In the genomic region with DNA sequence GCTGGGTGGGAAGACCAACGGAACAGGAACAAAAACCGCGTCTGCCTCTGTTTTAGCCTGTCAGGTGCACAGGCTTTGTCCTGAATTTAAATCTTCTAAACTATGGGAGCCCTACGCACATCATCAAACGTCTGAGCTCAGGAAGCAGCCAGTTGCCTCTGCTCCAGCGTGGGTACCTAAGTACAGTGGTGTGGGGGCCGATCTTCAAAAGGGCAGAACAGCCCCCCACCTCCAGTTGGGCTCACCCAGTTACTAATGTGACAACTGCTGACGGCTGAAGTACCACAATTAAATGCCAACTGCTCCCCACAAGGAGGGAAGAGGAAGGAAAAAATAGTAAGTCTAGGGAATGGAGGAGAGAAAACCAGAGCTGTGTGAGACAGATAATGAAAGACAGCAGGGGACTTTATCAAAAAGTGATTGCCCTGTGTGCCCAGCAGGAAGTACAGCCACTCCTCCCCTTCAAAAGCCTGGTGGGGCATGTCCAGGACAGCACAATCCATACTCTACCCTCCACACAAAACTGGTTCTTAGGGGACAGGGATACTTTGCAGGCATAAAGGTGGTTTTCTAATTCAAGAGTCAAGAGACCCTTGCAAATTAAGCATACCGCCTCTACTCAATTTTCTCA, we compare ENCODE assay signal across 10 mouse cellular contexts. TPM values are rescaled to one million over a fixed set of nuclear protein-coding genes. Genes with fewer than 3 reads are reported as not detected.
DNase-seq lines count a peak whose midpoint lies in the region; ATAC-seq and TF ChIP-seq lines count a peak whose summit lies in the region.
"Had no signal": no experiment of that assay in that cellular context is flagged by ENCODE, and none has a peak within 500 bp of the region (broad histone marks: within the 10 kb centered on the region; RNA-seq: fewer than 3 reads in every experiment).

No protein-coding gene starts in this region.

- 46% methylated on average over 9 of the region's 9 CpGs for WGBS in heart, postnatal 0 days
- WGBS in forebrain, embryonic 15.5 days: 53% methylated on average over 9 of the region's 9 CpGs
- 57% methylated on average over 9 of the region's 9 CpGs for WGBS in liver, postnatal 0 days (ENCODE audit: insufficient replicate concordance)
- 79% methylated on average over 9 of the region's 9 CpGs for WGBS in kidney, embryonic 14.5 days

- TF ChIP-seq POLR2A in MEL (IDR thresholded peaks at IDR 0.05; ENCODE audit: control insufficient read depth in 1 of 2, insufficient read depth in 1 of 2, low read depth in 1 of 2, low read length in 2 of 2, poor library complexity in 1 of 2): no peak

- H3K79me2 ChIP-seq in MEL (ENCODE audit: control insufficient read depth, insufficient read depth, low read length, poor library complexity): peaks cover 91% of the 10 kb centered on the region

- TF ChIP-seq CTCF in heart, postnatal 0 days (IDR thresholded peaks at IDR 0.05; ENCODE audit: low read depth): no peak
- no peak for TF ChIP-seq CTCF in MEL (IDR thresholded peaks at IDR 0.05 in 2 of 3, conservative IDR thresholded peaks at IDR 0.05 in 1 of 3; ENCODE audit: control insufficient read depth in 1 of 3, insufficient read depth in 1 of 3, low read depth in 2 of 3, low read length in 3 of 3, poor library complexity in 1 of 3, severe bottlenecking in 1 of 3)
- no peak for TF ChIP-seq CTCF in liver, postnatal 0 days (IDR thresholded peaks at IDR 0.05; ENCODE audit: low read depth)

- no peak for TF ChIP-seq RAD21 in MEL (IDR thresholded peaks at IDR 0.05; ENCODE audit: low read depth, low read length)

- H3K4me2 ChIP-seq in heart, postnatal 0 days (ENCODE audit: low read depth, low read length): peak overlapping the region; percentile 25
- 0 out of 2 replicates have a peak overlapping the region, but pooled peaks have one; percentile 2 for H3K4me2 ChIP-seq in forebrain, embryonic 15.5 days (replicated peaks)
- 0 out of 2 replicates have a peak overlapping the region, but pooled peaks have one; percentile 13 for H3K4me2 ChIP-seq in liver, postnatal 0 days (ENCODE audit: low read depth, low read length)
- H3K4me2 ChIP-seq in kidney, embryonic 14.5 days (replicated peaks; ENCODE audit: low read depth, low read length): no peak overlapping the region

- no peaks in the 10 kb centered on the region for H3K9me3 ChIP-seq in heart, postnatal 0 days (replicated peaks; ENCODE audit: control insufficient read depth, low read length)
- H3K9me3 ChIP-seq in MEL (replicated peaks; ENCODE audit: insufficient read depth, low read length): no peaks in the 10 kb centered on the region
- no peaks in the 10 kb centered on the region for H3K9me3 ChIP-seq in forebrain, embryonic 15.5 days
- no peaks in the 10 kb centered on the region for H3K9me3 ChIP-seq in liver, postnatal 0 days (ENCODE audit: low read length)
- no peaks in the 10 kb centered on the region for H3K9me3 ChIP-seq in kidney, embryonic 14.5 days (ENCODE audit: control insufficient read depth, low read length)

- TF ChIP-seq EP300 in heart, postnatal 0 days (IDR thresholded peaks at IDR 0.05; ENCODE audit: low read depth): no peak
- TF ChIP-seq EP300 in MEL (IDR thresholded peaks at IDR 0.05; ENCODE audit: low read depth in 1 of 2, low read length in 2 of 2): peak; percentile 81 to 86
- TF ChIP-seq EP300 in liver, postnatal 0 days (IDR thresholded peaks at IDR 0.05; ENCODE audit: low read depth): no peak

- peaks cover 46% of the 10 kb centered on the region for H3K4me1 ChIP-seq in heart, postnatal 0 days (ENCODE audit: control insufficient read depth, insufficient read depth)
- H3K4me1 ChIP-seq in MEL (ENCODE audit: control insufficient read depth in 1 of 2, insufficient read depth in 2 of 2, low read length in 2 of 2): peaks cover 16 to 35% of the 10 kb centered on the region in 2 experiments
- peaks cover 42% of the 10 kb centered on the region for H3K4me1 ChIP-seq in forebrain, embryonic 15.5 days
- H3K4me1 ChIP-seq in liver, postnatal 0 days (ENCODE audit: insufficient read depth): peaks cover 46% of the 10 kb centered on the region
- H3K4me1 ChIP-seq in kidney, embryonic 14.5 days (ENCODE audit: control insufficient read depth, insufficient read depth, low read length): peaks cover 12% of the 10 kb centered on the region

- H3K9ac ChIP-seq in heart, postnatal 0 days (replicated peaks; ENCODE audit: low read depth, low read length): 0 out of 2 replicates have a peak overlapping the region, but pooled peaks have one; percentile 16
- no peak overlapping the region for H3K9ac ChIP-seq in MEL (ENCODE audit: control insufficient read depth, low read depth, low read length, poor library complexity, severe bottlenecking)
- H3K9ac ChIP-seq in forebrain, embryonic 15.5 days (replicated peaks): no peak overlapping the region
- 0 out of 2 replicates have a peak overlapping the region, but pooled peaks have one; percentile 16 for H3K9ac ChIP-seq in liver, postnatal 0 days (replicated peaks)
- no peak overlapping the region for H3K9ac ChIP-seq in kidney, embryonic 14.5 days (ENCODE audit: low read depth, low read length)

- H3K4me3 ChIP-seq in heart, postnatal 0 days (ENCODE audit: low read depth, low read length): no peak overlapping the region
- H3K4me3 ChIP-seq in MEL (ENCODE audit: control insufficient read depth in 1 of 2, insufficient read depth in 1 of 2, low read depth in 2 of 2, low read length in 2 of 2): no peak overlapping the region
- no peak overlapping the region for H3K4me3 ChIP-seq in forebrain, embryonic 15.5 days
- no peak overlapping the region for H3K4me3 ChIP-seq in liver, postnatal 0 days (ENCODE audit: low read depth, low read length)
- H3K4me3 ChIP-seq in kidney, embryonic 14.5 days (ENCODE audit: low read length): no peak overlapping the region

- no peak for ATAC-seq in heart, postnatal 0 days (ENCODE audit: insufficient read depth, low read depth)
- no peak for ATAC-seq in forebrain, embryonic 15.5 days (replicated peaks)
- ATAC-seq in liver, postnatal 0 days: no peak
- no peak for ATAC-seq in kidney, embryonic 14.5 days (ENCODE audit: low FRiP score, low TSS enrichment)

- no peak for DNase-seq in heart, postnatal 0 days (ENCODE audit: low spot score)
- DNase-seq in heart, adult 18-20 months: no peak
- DNase-seq in MEL (ENCODE audit: low read depth, low spot score): peak; percentile 64
- no peak for DNase-seq in liver, postnatal 0 days
- DNase-seq in spleen, postnatal 36 days (ENCODE audit: low spot score in 2 of 2): no peak
- DNase-seq: adrenal gland, postnatal 36 days; embryo, embryonic 11 days; kidney, postnatal 14 days had no signal

- H3K36me3 ChIP-seq in heart, postnatal 0 days (replicated peaks; ENCODE audit: control insufficient read depth, insufficient read depth, low read length): peaks cover 21% of the 10 kb centered on the region
- H3K36me3 ChIP-seq in MEL (ENCODE audit: control insufficient read depth in 1 of 2, insufficient read depth in 2 of 2, low read length in 2 of 2): peaks cover 38 to 52% of the 10 kb centered on the region in 2 experiments
- peaks cover 4% of the 10 kb centered on the region for H3K36me3 ChIP-seq in forebrain, embryonic 15.5 days
- peaks cover 4% of the 10 kb centered on the region; the same call in 1 of the 2 replicates for H3K36me3 ChIP-seq in liver, postnatal 0 days (replicated peaks; ENCODE audit: insufficient read depth, low read length)
- peaks cover 10% of the 10 kb centered on the region; the same call in 1 of the 2 replicates for H3K36me3 ChIP-seq in kidney, embryonic 14.5 days (ENCODE audit: control insufficient read depth, insufficient read depth, low read length)

- peak overlapping the region; percentile 76 for H3K27ac ChIP-seq in heart, postnatal 0 days (ENCODE audit: low read depth)
- H3K27ac ChIP-seq in MEL (ENCODE audit: control insufficient read depth, low read depth, low read length): peak overlapping the region; percentile 30; the same call in 1 of the 2 replicates
- H3K27ac ChIP-seq in forebrain, embryonic 15.5 days (replicated peaks): peak overlapping the region; percentile 67
- H3K27ac ChIP-seq in liver, postnatal 0 days (ENCODE audit: low read depth): no peak overlapping the region
- no peak overlapping the region for H3K27ac ChIP-seq in kidney, embryonic 14.5 days (ENCODE audit: low read depth, low read length)

- H3K27me3 ChIP-seq in heart, postnatal 0 days (ENCODE audit: control insufficient read depth, insufficient read depth, low read length): no peaks in the 10 kb centered on the region
- no peaks in the 10 kb centered on the region for H3K27me3 ChIP-seq in MEL (ENCODE audit: control insufficient read depth in 1 of 2, insufficient read depth in 2 of 2, low read length in 2 of 2)
- H3K27me3 ChIP-seq in forebrain, embryonic 15.5 days: no peaks in the 10 kb centered on the region
- H3K27me3 ChIP-seq in liver, postnatal 0 days (ENCODE audit: insufficient read depth, low read length): no peaks in the 10 kb centered on the region
- H3K27me3 ChIP-seq in kidney, embryonic 14.5 days (ENCODE audit: control insufficient read depth, insufficient read depth, low read length): no peaks in the 10 kb centered on the region

TF ChIP-seq in MEL, 35 proteins besides CTCF, POLR2A, EP300 and RAD21 (continues in another document):
- TF ChIP-seq TAL1 (IDR thresholded peaks at IDR 0.05; ENCODE audit: low read length): peak; percentile 79

RNA-seq across cellular contexts. Expression of a gene that starts 34.0 kb away (rescaled TPM):
- 48.6 and 126 TPM in 2 replicates for total RNA-seq in heart, postnatal 0 days (2014; rRNA removed; ENCODE audit: low replicate concordance)
- polyA plus RNA-seq in heart, postnatal 0 days (2015; fragmentation: Nextera tagmentation; extraction: Ambion mirVana): 96.9 and 116 TPM in 2 replicates
- total RNA-seq in heart, adult 18-20 months (2021): 100 to 1,000 TPM in 1 of 2 experiments, 10 to 100 TPM in 1; 98.4 to 111 TPM
- 75.3 and 93.2 TPM in 2 replicates for total RNA-seq in MEL (2012; rRNA removed)
- 100 to 1,000 TPM in 1 of 2 experiments, not detected in 1; 261 TPM for polyA plus RNA-seq in MEL (2012; ENCODE audit: insufficient read depth in 1 of 2, insufficient read length in 2 of 2, low read depth in 1 of 2, low replicate concordance in 2 of 2, missing spikeins in 1 of 2)
- 180 and 199 TPM in 2 replicates for polyA plus RNA-seq in forebrain, embryonic 15.5 days (2015; fragmentation: Nextera tagmentation; extraction: Ambion mirVana)
- 40.4 and 45.6 TPM in 2 replicates for polyA plus RNA-seq in liver, postnatal 0 days (2015; fragmentation: Nextera tagmentation; extraction: Ambion mirVana)
- polyA plus RNA-seq in kidney, embryonic 14.5 days (2014; fragmentation: Nextera tagmentation; extraction: Ambion mirVana): 47.7 and 53.0 TPM in 2 replicates

RNA-seq across cellular contexts. Expression of a gene that starts 46.3 kb away (rescaled TPM):
- 25.0 and 35.1 TPM in 2 replicates for total RNA-seq in heart, postnatal 0 days (2014; rRNA removed; ENCODE audit: low replicate concordance)
- polyA plus RNA-seq in heart, postnatal 0 days (2015; fragmentation: Nextera tagmentation; extraction: Ambion mirVana): 35.0 and 41.0 TPM in 2 replicates
- 10 to 100 TPM; 35.3 to 38.3 TPM for total RNA-seq in heart, adult 18-20 months (2021)
- 30.0 and 35.3 TPM in 2 replicates for total RNA-seq in MEL (2012; rRNA removed)
- 10 to 100 TPM in 1 of 2 experiments, not detected in 1; 43.1 TPM for polyA plus RNA-seq in MEL (2012; ENCODE audit: insufficient read depth in 1 of 2, insufficient read length in 2 of 2, low read depth in 1 of 2, low replicate concordance in 2 of 2, missing spikeins in 1 of 2)
- 55.3 and 56.1 TPM in 2 replicates for polyA plus RNA-seq in forebrain, embryonic 15.5 days (2015; fragmentation: Nextera tagmentation; extraction: Ambion mirVana)
- polyA plus RNA-seq in liver, postnatal 0 days (2015; fragmentation: Nextera tagmentation; extraction: Ambion mirVana): 6.1 and 6.9 TPM in 2 replicates
- polyA plus RNA-seq in kidney, embryonic 14.5 days (2014; fragmentation: Nextera tagmentation; extraction: Ambion mirVana): 35.3 and 40.8 TPM in 2 replicates

Comparison
In these comparisons a context has a peak if more than half of its experiments do, and no peak if none do; other contexts are left out.
1. H3K27ac ChIP-seq: peak in heart, postnatal 0 days (single experiment), MEL (single experiment) and forebrain, embryonic 15.5 days (single experiment); none in liver, postnatal 0 days (single experiment) and kidney, embryonic 14.5 days (single experiment).
2. H3K9ac ChIP-seq: peak in heart, postnatal 0 days (single experiment) and liver, postnatal 0 days (single experiment); none in MEL (single experiment), forebrain, embryonic 15.5 days (single experiment) and kidney, embryonic 14.5 days (single experiment).